Mouse (Mus musculus): ENCODE measurements around the gene Lrmda.

Lrmda gene

DNA sequence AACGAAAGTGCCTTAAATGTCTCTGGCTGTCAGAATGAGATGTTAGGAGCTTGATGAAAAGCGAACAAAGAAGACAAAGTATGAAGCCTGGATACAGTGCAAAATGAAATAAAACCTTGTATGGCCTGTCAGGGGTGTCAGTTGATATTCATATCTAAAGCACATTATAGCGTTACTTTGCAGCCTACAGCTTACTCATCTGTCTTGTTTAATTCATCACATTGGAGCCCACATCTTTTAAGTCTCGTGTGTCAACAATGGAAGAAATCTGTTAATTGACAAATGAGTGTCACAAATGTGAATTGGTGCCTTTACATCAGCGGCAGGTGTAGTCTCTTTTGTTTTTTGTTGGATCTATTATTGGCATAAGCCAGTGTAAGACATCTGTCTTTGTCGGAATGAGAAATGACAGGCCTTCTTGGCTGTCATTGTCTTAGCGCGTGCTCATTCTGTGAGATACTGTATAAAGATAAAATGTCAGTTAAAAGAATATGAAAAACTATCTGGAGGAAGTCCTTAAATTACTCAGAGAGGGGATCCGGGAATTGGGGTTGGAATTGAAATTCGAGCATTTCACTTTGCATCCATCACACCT is 26.8 kb downstream of the Lrmda start:
- DNase-seq: no peak

DNA sequence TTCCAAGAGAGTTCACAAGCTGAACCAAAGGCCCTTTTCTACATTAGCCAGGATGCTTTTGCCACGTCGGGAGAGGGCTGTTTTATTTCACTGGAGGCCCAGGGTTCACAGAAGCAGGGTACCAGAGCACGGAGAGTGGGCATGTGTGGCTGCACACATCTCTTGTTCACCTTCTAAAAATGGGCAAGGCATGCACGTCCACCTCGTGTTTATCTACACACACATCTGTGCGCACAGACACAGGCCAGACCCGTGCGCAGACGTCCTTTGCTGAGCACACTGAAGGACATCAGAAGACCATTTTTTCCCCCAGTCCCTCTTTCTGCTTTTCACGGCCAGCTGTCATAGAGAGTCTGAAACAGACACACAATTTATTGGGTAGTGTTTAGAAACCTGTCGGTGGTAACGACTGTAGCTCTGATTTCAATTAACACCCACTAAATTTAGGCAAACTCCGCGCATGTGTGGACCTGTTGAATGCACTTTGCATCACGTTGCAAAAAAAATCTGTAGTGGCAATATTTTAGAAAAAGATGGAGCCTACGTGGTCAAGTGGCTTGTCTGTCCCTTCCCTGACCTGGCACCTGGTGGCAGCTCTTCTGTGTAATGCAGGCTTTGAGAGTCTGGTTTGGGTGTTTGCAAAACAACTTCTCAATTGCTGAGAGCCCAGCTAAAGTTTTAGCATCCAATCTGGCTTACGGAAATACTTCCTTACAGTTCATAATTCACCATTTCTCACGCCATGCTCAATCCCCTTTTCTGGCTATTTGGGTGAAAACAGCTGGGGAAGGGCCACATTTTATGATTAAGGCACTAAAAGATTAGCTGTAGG is 28.8 kb downstream of the Lrmda start:
- DNase-seq: no peak

DNA sequence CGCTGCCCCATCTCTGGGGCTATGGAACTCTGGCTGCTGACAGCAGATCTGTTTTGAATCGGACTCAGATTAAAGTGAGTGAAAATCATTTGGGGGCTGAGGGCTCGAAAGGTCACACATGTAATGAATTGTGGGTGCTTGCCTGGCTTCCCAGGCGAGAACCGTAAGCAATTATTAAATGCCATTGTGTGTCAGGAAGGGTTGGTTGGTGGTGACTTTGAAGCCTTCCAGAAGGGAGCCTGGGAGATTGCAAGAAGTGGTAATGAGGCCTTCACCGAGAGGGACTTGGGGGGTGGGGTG is 29.3 kb downstream of the Lrmda start:
- no peak for DNase-seq

DNA sequence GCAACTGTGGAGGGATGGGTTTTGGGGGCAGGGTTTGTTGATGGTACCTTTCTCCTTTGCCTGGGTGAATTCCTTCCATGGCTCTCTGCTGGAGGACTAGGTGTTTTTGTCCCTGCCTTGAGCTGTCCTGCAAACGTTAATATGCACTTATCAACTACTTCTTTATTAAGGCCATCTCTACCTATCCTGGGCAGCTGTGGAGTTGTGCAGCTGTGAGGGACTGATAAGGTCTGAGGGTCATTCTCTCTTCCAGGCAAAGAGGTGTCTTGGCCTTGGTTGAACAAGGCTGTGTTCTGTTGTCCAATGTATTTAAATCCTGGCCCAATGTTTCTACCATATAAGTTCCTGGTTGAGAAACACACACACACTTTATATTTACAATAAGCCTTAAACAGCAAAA is 29.8 kb downstream of the Lrmda start:
- DNase-seq: no peak

DNA sequence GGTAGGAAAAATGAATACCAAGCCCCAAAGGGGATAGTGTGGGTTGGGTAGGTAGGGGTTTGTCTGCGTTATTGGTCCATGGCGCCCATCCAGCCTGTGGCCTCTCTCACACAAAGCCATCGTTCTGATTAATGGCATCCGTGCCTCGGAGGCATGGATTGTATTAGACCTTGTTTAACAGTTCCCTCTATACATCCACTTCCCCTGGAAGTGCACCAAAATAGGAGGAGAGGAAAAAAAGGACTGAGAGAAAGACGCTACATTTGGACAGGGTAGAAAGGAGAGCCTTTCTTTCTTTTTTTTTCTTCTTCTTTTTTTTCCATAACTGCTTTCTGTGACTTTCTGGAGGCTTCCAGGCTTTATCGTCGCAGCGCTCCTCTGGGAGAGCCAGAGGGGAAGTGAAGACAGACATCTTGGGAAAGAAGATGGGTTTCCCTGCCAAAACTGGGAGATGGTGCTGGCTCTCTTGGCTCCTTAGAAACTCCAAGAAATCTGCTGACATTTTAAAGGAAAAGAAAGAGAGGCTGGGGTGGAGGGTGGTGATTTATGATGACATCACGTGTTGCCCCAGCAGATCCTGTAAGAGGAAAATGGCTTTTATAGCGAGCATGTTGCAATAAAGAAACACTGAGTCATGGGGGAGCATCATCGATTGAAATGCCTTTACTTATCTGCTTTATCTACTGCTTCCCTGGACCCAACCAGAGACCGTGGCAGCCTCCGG is 32.6 kb downstream of the Lrmda start:
- no peak for DNase-seq

DNA sequence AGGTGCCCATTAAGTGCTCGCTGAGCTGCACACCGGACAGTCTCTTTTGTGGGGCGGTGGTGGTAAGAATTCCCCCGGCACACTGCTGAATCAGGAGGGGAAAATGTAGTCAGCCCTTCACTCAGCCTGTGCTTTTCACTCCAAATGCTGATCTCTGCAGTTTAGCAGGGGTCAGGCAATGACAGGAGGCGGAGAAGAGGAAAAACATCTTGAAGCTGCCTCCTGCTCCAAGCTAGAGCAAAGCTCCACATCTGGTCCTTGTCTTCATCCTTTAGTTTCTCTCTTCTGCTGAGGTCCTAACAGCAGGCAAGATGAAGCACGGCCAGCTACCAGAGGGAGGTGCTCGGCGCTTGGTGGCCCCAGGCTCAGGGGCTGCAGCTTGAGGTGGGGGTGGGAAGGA is 36.1 kb downstream of the Lrmda start:
- no peak for DNase-seq

DNA sequence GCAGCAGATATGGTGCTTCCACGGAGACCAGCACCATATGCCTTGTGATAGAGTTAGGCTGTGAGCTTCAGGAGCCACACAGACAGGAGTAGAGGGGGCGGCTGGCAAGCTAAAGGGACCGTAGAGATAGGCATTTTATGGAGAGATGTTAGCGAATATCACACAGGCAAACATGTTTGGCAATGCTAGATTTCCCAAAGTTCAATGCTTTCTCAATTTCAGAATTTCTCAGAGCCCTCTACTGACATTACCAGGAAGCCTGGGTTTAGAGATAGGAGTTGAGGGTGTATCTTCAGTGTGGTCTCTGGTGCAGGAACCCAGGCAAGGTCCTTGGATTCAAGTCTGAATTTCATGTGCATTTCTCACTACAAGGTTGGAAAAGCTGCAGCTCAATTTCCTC is 36.7 kb downstream of the Lrmda start:
- no peak for DNase-seq

DNA sequence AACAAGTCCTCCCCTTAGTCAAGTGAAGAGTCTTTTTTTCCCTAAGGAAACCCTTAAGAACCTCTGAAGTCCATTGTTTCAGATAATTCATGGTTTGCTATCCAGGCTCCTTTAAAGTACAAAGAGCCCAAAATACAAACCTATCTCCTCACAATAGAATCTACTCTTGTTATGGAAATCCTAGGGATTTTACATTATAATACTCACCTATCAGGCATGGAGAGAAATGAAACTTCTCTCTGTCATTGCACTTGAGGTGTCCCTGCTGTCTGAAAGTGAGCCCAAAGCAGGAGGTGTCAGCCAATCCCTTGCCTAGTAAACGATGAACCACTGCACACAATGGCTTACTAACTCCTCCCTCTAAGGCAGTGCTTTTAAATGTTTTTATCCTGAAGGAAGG is 39.2 kb downstream of the Lrmda start:
- DNase-seq: no peak

DNA sequence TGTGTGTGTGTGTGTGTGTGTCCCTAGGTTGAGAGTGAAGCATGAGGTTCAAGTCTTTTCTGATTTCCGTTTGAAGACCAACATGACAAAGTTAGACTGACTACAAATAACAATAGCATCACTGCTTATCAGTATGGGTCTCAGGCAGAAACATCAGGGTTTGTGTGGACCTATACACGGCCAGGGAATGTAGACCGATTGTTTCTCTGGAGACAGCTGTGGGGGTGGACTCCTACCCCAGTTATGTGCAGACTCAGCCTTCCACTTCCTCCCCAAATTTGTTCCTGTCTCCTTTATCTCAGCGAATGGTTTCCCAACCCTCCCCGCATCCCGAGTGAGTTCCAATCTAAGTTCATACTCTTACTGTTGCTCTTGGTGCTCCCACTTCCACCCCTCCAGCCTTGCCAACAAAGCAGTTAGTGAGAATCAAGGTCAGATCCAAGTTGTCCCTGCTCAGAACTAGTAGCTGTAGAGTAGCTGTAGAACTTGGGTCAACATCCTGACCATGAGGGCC is 39.9 kb downstream of the Lrmda start:
- no peak for DNase-seq

DNA sequence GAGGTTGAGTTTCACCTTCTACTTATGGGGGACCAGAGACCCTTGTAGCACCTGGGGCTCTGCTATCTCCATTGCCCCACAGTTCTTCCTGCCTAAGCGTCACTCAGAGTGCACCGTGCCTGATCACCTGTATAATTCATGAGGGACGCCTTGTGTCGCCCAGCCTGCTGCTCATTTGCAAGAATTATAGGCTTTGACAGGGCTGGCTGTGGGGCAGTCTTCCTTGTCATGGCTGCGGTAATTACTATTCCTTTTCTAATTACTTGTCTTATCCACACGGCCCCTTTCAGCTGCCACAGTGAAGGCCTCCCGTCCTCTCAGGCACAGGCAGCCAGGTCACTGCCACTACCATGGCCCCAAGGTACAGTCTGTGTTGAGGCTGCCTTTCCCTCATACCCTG is 41.3 kb downstream of the Lrmda start:
- DNase-seq: no peak

DNA sequence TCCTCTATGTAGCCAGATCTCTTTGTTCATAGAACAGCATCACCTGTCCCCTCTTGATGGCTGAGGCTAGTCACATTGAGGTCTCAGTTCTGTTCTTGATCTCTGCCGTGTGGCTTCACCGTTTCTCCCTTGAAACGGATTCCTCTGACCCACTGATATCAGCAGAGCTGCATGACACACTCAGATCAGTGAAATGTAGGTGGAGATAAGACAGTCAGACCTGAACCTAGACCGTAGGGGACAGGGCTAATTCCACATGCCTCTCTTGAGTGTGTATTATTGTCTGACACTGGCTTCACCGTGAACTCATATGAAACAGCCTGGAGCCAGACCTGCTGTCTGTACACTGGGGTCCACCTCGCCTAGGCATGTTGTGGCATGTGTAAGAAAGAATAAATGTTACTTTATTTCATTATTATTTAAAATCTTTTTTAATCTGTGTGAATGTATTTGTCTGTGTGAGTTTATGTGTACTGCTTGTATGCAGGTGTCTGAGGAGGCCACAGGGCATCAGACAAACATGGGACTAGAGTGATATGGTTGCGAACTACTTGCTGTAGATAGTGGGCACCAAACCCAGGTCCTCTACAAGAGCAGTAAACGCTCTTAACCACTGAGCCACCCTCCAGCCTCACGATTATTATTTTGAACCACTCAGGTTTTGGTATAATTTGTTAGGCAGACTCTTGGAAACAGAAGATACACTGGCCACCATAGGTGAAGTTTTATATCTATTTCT is 42.8 kb downstream of the Lrmda start:
- DNase-seq: no peak

DNA sequence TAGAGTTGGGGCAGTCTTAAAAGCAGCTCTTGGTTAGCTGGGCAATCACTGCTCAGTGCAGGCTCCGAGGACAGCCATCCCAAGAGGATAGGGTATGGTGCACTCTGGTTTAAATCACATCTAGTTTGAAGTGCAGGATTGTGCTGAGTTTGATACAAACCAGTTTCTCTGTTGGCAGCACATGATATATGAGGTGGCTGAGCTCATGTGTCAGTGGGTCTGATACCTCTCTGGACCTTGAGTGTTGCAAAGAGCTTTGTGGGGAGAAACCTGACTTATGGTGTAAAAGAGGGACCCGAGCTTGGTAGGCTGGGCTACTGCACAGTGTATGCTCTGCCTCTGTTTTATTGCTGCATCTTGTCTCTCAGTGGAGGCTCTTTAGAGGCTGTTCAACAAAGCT is 49.7 kb downstream of the Lrmda start:
- no peak for DNase-seq

DNA sequence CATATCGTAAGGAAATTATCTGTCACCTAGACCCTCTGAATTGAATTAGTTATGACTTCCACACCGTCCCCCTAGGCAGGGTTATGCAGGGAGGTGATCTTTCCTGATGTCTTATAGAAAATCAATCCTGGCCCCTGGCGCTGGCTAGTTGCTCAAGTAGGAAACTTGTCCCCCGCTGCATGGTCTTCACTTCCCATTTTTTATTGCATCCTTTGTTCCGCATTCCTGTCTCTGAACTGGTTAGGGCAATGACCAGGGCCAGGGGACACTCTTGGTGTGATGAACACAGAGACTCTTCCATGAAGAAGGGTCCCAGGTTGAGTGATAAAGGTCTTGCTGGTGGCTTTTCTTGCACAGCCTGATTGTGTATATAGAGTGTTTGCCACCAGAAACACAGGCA is 53.9 kb downstream of the Lrmda start:
- no peak for DNase-seq

DNA sequence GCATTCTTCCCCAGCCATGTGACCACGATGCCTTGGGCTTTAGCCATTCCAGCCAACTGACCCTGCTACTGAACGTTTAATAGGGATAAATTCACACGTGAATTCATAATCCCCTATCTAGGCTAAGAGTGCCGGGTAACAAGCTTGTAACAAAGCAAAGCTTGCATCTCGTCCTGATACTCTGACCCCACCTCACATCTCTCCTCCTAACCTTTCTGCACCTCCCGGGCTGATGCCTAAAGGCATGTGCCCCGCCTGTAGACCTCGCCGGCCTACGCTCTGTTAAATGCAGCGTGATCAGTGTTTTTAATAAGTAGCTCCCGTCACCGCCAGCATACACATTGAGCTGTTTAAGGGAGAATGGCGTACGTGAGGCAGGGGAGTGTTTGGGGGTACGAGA is 54.7 kb downstream of the Lrmda start:
- DNase-seq: no peak

DNA sequence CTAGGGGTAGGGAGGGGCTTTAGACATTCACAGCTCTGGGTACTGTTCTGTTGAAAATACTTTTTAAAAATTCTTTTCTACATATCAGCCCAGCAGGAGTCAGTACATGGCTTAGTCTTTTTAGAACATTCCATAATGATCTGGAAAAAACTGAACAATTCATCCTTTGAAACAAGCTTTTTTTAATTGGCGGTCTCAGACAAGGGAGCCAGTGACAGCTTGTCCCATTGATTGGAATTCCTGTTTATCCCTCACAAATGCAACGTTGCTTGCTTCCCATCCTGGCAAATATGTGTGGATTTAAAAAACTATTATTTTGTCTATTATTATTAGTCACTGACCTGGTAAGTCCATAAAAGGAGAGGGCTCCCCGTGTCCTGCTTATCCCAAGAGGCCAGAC is 64.4 kb downstream of the Lrmda start:
- DNase-seq: no peak

DNA sequence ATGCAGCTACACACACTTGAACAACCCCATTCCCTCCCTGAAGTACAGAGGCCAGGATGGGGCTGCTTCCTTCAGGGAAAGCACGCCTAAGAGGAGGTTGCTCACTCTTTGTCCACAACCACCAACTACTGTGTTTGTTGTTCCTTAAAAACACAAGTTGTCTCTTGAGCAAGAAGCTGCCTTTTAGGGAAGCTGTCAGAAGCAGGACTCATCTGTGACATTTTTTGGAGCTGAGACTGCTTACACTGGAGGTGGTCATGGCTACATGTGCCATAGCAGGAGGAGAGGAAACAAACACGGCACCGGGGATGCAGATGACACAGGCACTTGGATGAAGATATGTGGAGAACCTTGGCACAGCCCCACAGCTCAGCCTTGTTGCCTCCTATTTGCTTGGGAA is 65.9 kb downstream of the Lrmda start:
- no peak for DNase-seq

DNA sequence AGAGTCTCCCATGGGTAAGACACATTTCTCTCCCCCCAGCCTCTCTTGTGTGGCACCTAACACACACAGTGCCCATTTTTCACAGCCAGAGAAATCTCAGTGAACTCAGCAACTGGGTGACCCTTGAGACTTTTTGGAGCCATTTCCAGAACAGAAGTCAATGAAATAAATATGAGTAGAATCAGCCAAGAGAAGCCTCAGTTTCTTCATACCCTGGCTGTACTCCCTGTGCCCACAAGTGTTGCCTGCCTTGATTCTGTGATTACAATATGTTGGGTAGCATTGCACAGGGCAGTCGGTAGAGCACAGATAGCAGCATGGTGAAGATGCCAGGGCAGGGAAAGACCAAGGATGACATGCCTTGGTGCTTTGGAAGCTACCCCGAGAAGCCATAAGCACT is 69.1 kb downstream of the Lrmda start:
- no peak for DNase-seq

DNA sequence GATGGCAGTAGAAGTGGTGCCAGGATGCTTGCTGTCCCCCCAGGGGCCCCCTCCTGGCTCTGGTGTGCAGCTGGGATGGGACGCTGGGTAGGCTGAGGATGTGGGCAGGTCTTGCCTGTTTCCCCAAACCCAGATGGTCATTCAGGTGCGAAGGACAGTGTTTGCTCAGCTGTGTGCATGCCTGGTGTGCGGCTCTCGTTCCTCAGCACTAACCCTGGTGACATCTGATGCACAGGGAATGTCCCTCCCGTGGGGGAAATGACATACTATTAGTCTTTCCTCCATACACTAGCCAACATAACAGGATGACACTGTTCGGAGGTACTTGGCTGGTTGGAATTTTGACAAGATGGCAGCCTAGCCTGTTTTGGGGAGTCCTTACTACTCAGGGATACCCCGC is 69.8 kb downstream of the Lrmda start:
- no peak for DNase-seq

DNA sequence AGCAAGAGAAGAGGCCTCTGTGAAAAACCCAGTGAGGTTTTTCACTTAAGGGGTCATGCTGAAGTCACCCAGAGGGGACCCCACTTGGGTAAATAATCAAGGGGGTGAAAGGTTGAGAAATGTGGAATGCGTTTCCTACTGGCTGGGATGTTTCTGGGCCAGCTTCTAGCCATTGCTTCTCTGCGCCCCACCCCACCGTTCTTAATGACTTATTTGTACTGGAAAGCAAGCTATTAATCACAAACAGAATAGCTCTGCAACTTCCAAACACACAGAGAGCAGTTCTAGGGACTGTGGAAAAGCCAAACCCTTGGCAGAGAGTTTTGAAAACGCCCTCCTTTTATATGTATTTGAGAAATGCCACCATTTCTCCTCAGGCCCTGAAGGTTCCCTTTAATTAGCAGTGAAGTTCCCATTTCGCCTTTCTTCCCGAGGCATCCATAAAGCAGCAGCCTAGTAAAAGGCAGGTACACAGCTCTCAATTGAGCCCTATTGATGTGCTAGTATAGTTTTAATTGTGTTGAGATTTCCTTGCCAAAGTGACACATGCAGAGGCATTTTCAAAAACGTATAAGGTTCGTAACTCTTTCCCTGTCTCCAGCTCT is 70.5 kb downstream of the Lrmda start:
- DNase-seq: no peak

DNA sequence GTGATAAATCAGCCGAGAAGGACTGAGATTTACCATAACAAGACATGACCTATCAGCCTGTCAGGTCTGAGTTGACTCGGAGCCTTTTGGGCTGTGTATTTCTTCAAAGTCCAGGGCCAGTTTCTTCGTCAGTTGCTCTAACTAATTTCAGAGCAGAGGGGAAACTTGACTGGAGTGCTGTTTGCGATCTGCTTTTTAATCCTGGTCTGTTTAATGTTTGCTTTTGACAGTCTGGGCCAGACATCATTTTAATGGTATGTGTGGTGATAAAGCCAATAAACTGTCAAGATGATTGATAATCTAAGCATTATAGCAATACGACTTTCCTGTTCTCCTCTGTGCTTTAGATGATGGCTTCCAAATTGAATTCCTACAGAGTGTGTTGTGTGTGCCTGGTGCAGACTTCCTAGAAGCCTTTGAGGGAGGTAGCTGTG is 71.3 kb downstream of the Lrmda start:
- no peak for DNase-seq

DNA sequence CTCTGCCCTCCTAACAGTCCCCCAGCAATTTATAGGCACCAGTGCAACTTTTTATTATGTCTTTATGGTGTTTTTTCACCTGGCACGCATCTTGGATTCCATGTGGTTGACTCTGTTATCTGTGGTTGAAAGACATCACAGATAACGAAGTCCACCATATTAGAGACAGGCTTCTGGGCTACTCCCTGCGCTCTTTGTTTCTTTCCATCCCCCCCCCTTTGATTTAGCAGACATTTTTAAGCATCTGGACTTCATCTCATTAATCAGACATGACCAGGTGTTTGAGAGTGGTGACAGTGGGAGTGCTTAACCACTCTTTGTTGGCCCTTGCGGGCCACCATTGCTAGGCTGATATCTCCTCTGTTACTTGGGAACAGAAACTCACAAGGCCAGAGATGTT is 71.8 kb downstream of the Lrmda start:
- no peak for DNase-seq

DNA sequence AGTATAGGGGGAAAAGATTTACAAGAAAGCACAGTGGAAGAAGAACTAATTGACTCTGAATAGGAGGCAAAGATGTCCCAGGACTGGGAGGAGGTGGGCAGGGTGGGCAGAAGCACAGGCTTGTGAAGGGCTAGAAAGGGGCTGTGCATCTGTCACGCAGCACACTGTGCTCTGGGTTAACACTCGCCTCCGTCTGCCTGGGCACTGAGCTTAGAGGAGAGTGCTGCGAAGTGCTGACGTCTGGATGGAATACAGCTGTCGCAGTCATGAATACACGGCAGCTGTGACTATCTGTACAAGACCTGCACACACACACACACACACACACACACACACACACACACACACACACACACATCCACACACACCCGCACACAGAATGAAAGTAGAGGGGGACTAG is 73.6 kb downstream of the Lrmda start:
- no peak for DNase-seq
